Mouse (Mus musculus) liver, embryonic 14.5 days (tissue): Measurements from ENCODE around the gene Mrps34. TPM values are rescaled to one million over a fixed set of nuclear protein-coding genes. Genes with fewer than 3 reads are reported as not detected.

ENCODE experiments used
- ATAC-seq: fragments of 200-750 bp; cut with Nextera tagmentation; 2 replicates; pipeline ENCODE4 v1.8.0; 2017; ENCODE audit warnings: moderate number of reproducible peaks, mild to moderate bottlenecking, moderate library complexity; ENCODE audit not compliant: insufficient read depth
- DNase-seq, 3 experiments: peaks; one replicate each; pipeline ENCODE4 v3.0.0-alpha.2; 2012 to 2013; ENCODE audit warnings: low read depth in 3 of 3, low spot score in 3 of 3
- H3K27ac ChIP-seq: fragments of 300-500 bp; sonication (generic); 2 replicates; pipeline ENCODE4 v1.5.1; 2014; ENCODE audit warnings: moderate library complexity, mild to moderate bottlenecking, control low read depth, inconsistent platforms
- H3K27me3 ChIP-seq: fragments of 300-500 bp; sonication (generic); 2 replicates; pipeline ENCODE4 v1.6.1; 2014; ENCODE audit warnings: mild to moderate bottlenecking, low read length, moderate library complexity; ENCODE audit not compliant: control insufficient read depth, insufficient read depth
- H3K36me3 ChIP-seq: fragments of 300-500 bp; sonication (generic); replicated peaks from 2 replicates; pipeline ENCODE4 v1.6.1; 2014; ENCODE audit warnings: low read depth; ENCODE audit not compliant: control insufficient read depth, insufficient read depth
- H3K4me1 ChIP-seq, 2 experiments: fragments of 200-500 bp in 1 of 2; fragments of 300-500 bp in 1 of 2; sonication (generic) in 1 of 2; replicated peaks; 2 replicates each; pipeline ENCODE4 v1.6.1; 2012 to 2014; ENCODE audit warnings: antibody characterized with exemption in 1 of 2, inconsistent platforms in 1 of 2, low read length in 1 of 2; ENCODE audit not compliant: control insufficient read depth in 2 of 2, insufficient read depth in 2 of 2
- H3K4me2 ChIP-seq: fragments of 300-500 bp; sonication (generic); 2 replicates; pipeline ENCODE4 v1.6.1; 2014; ENCODE audit warnings: low read depth, mild to moderate bottlenecking, control low read depth, moderate library complexity
- H3K4me3 ChIP-seq, 2 experiments: fragments of 200-500 bp in 1 of 2; fragments of 300-500 bp in 1 of 2; sonication (generic) in 1 of 2; 2 replicates each; pipeline ENCODE4 v1.5.1; 2012 to 2014; ENCODE audit warnings: low read depth in 2 of 2, low read length in 2 of 2, mild to moderate bottlenecking in 2 of 2, control low read depth in 1 of 2, inconsistent platforms in 1 of 2, moderate library complexity in 1 of 2; ENCODE audit not compliant: insufficient read depth in 1 of 2
- H3K9ac ChIP-seq: fragments of 300-500 bp; sonication (generic); replicated peaks from 2 replicates; pipeline ENCODE4 v1.6.1; 2014; ENCODE audit warnings: mild to moderate bottlenecking, control low read depth, moderate library complexity
- H3K9me3 ChIP-seq: fragments of 300-500 bp; sonication (generic); 2 replicates; pipeline ENCODE4 v1.6.1; 2016; ENCODE audit warnings: low read length, mixed read lengths; ENCODE audit not compliant: control insufficient read depth
- CTCF ChIP-seq: IDR thresholded peaks from 2 replicates; pipeline ENCODE4 v1.5.1; 2016; ENCODE audit warnings: antibody characterized with exemption, low read depth, control low read depth
- EP300 ChIP-seq: IDR thresholded peaks from 2 replicates; pipeline ENCODE4 v1.6.1; 2016; ENCODE audit warnings: antibody characterized with exemption, low read depth
- WGBS: fragments of 180-500 bp; shearing (Covaris S2); extraction: QIAGEN DNeasy Blood & Tissue Kit; methylation state at CpG from one replicate; pipeline ENCODE4 v1.1.7; 2014; ENCODE audit not compliant: insufficient replicate concordance; 5-methylcytosine and 5-hydroxymethylcytosine counted together
- polyA plus RNA-seq, 2 experiments: library from polyadenylated mRNA; depleted of rRNA in 1 of 2; stranded (reverse) in 1 of 2; unstranded in 1 of 2; fragments of >200 nt; fragmentation: Nextera tagmentation in 1 of 2; extraction: Ambion mirVana in 1 of 2; gene quantifications; 2 replicates each; pipeline versions ENCODE4 v1.2.1 to v1.2.3; 2012 to 2014

Gene Mrps34
- polyA plus RNA-seq, 2 experiments: 43.5 to 49.2 TPM

DNA sequence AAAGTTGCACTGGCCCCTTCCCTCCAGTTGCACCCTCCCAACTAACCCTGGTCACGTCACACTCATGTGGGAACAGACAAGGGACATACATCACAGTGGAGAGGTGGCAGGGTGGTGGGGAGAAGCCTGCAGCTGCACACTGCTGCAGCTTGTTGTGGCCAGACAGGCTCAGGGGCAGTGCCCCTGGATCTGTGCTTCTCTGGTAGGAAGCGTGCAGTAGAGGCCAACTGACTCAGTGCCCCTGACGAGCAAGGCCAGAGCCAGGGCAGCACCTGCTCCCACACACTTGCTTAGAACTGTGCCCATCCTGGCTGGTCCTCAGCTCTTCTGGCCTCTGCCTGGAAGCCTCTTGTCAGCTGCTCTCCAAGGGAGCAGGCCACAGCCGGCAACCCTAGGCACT is 2.7 kb downstream of the Mrps34 start:
- peaks cover 25 to 27% of the 10 kb centered on the region in 2 experiments for H3K4me1 ChIP-seq
- WGBS: 71% methylated on average over 4 of the region's 4 CpGs
- DNase-seq: no peak
- peak overlapping the region; percentile 97 for H3K4me2 ChIP-seq
- no peak for ATAC-seq
- H3K27me3 ChIP-seq: no peaks in the 10 kb centered on the region
- H3K9ac ChIP-seq: peak overlapping the region; percentile 94
- no peak for TF ChIP-seq CTCF
- no peak for TF ChIP-seq EP300
- peak overlapping the region; percentile 42 for H3K27ac ChIP-seq
- peak overlapping the region; percentile 83 to 99; a peak in 2 of 4 replicates for H3K4me3 ChIP-seq
- peaks cover 50% of the 10 kb centered on the region for H3K36me3 ChIP-seq
- no peaks in the 10 kb centered on the region for H3K9me3 ChIP-seq

- no peaks in the 10 kb centered on the region for H3K27me3 ChIP-seq
- 75% methylated on average over 4 of the region's 4 CpGs for WGBS
- peaks cover 30 to 32% of the 10 kb centered on the region in 2 experiments for H3K4me1 ChIP-seq
- peak overlapping the region; percentile 97 for H3K4me2 ChIP-seq
- ATAC-seq (no peak), DNase-seq (no peak)
- H3K9me3 ChIP-seq: no peaks in the 10 kb centered on the region
- no peak for TF ChIP-seq EP300
- TF ChIP-seq CTCF: no peak
- peak overlapping the region in 1 of 2 experiments; percentile 99; a peak in 2 of 4 replicates for H3K4me3 ChIP-seq
- H3K9ac ChIP-seq: no peak overlapping the region; the same call in 1 of the 2 replicates
- peaks cover 49% of the 10 kb centered on the region for H3K36me3 ChIP-seq
- H3K27ac ChIP-seq: peak overlapping the region; percentile 42
Observed at GRCm38 (mm10) chr17:24898041-24898854, 3.3 kb downstream of the Mrps34 start.

DNA sequence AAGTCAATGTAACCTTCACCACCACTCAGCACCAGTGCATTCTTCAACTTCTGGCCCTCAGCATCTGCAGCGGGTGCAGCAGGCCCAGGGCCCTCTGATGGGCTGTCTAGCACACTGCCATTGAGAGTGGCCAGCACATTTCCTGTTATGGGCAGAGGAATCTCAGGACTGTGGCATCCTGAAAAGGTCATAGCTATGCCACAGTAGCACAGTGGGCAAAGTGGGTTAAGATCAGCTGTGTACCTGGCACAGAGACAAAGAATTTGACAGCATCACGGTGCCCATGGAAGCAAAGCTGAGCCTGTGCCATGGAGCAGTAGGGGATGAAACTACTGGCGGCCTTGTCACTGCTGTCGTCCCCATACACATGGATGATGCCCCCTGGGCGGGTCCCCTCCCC is 4.2 kb downstream of the Mrps34 start:
- H3K27ac ChIP-seq: no peak overlapping the region
- 81% methylated on average over 5 of the region's 5 CpGs for WGBS
- H3K27me3 ChIP-seq: no peaks in the 10 kb centered on the region
- peaks cover 36 to 39% of the 10 kb centered on the region in 2 experiments for H3K4me1 ChIP-seq
- no peak for ATAC-seq
- TF ChIP-seq EP300 (no peak), CTCF (no peak)
- H3K9ac ChIP-seq: no peak overlapping the region
- DNase-seq: no peak
- no peak overlapping the region for H3K4me2 ChIP-seq
- no peaks in the 10 kb centered on the region for H3K9me3 ChIP-seq
- H3K36me3 ChIP-seq: peaks cover 58% of the 10 kb centered on the region
- no peak overlapping the region for H3K4me3 ChIP-seq

GRCm38 (mm10) chr17:24900014-24900413 is 5.1 kb downstream of the Mrps34 start:
- Histone ChIP-seq H3K9me3 (no peaks in the 10 kb centered on the region), H3K36me3 (peaks cover 67% of the 10 kb centered on the region), H3K9ac (no peak overlapping the region), H3K27ac (no peak overlapping the region), H3K27me3 (no peaks in the 10 kb centered on the region), H3K4me1 (peaks cover 37 to 41% of the 10 kb centered on the region in 2 experiments), H3K4me3 (no peak overlapping the region), H3K4me2 (no peak overlapping the region)
- DNase-seq: no peak
- no peak for TF ChIP-seq EP300
- TF ChIP-seq CTCF: no peak
- ATAC-seq: no peak
- 91% methylated on average over 6 of the region's 6 CpGs for WGBS

GRCm38 (mm10) chr17:24902124-24902523 is 7.2 kb downstream of the Mrps34 start:
- peak overlapping the region; percentile 99 for H3K27ac ChIP-seq
- H3K4me3 ChIP-seq: 0 out of 4 replicates have a peak overlapping the region, but pooled peaks of 1 of the 2 experiments have one; percentile 11
- H3K27me3 ChIP-seq: no peaks in the 10 kb centered on the region
- H3K4me2 ChIP-seq: peak overlapping the region; percentile 81
- H3K9ac ChIP-seq: peak overlapping the region; percentile 33
- no peaks in the 10 kb centered on the region for H3K9me3 ChIP-seq
- DNase-seq (no peak), ATAC-seq (no peak; the same call in 1 of the 2 replicates)
- peaks cover 84% of the 10 kb centered on the region for H3K36me3 ChIP-seq
- TF ChIP-seq EP300 (no peak), CTCF (no peak)
- 84% methylated on average over 5 of the region's 5 CpGs for WGBS
- peaks cover 28 to 33% of the 10 kb centered on the region in 2 experiments for H3K4me1 ChIP-seq
